Mouse (Mus musculus) cerebellum, adult 8-10 months (tissue): ENCODE measurements around the gene Mrpl36.
A peak's percentile ranks its signal among the peaks of the same experiment; 100 is the strongest.

ENCODE experiments used
- DNase-seq: peaks from one replicate; pipeline ENCODE4 v3.0.0; 2022

Mrpl36 gene

GRCm38 (mm10) chr13:73327827-73328698 lies at the start of gene Mrpl36, which contains the start of gene Ndufs6:
Mrpl36 (plus strand) TSS chr13:73328513.
Ndufs6 (minus strand) TSS chr13:73328542.
- peak; percentile 92 for DNase-seq

- DNase-seq = no peak
Measured at GRCm38 (mm10) chr13:73279196-73279595, 49.1 kb upstream of the Mrpl36 start.

- DNase-seq = no peak
Measured at GRCm38 (mm10) chr13:73282407-73282806, 45.9 kb upstream of the Mrpl36 start.

DNA sequence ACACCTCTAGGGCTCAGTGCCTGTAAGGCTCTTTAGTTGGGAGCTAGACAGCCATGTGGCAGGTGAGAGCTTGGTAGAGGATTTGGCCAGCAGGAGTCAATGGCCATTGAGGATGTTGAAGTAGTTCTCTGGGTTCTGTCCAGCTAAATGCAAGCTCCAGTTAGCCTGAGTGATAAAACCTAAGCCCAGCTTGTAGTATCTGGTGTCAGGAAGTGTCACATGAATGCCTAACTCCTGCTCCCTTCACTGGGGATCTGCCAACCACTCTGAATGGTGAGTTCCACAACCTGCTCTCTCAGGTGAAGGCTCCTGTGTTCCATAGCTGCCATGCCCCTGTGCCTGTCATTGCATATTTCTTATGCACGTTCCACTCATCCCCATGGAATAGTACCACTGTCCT lies 44.8 kb upstream of the Mrpl36 start:
- no peak for DNase-seq

GRCm38 (mm10) chr13:73290206-73290605 lies 38.1 kb upstream of the Mrpl36 start:
- no peak for DNase-seq

DNA sequence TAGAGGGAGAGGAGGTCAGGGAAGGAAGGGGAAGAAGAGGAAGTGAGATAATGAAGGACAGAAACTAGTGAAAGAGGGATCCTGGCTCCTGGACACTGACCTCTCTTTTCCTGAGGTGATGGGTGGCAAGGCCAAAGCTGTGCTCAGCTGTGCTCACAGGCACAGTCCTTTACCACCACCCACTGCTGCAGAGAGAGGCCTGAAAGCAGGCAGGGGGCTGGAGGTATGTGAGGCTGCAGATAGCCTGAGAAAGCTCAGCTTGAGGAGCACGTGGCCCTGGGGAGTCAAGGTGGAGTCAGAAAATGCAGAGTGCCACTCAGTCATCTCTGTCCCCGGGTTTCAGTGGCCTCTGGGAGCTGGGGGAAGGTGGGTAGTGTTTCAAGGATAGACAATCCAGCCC lies 37.2 kb upstream of the Mrpl36 start:
- no peak for DNase-seq

DNA sequence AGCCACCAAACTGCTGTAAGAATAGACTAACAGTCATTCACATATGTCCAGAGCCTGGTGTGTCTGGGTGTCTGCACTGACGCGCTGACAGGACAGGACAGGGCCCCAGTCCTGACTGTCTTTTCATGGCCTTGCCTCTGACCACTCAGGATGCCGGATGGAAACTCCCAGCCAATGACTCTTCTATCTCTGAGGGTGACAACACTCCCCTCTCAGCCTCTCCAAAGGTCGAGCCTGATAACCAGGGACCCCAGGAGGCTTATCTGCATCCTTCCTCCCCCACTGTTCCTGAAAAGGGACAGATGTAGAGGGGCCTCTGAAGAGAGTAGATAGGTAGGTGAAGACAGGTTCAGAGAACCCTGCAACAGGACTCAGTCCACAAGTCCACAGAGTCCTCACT lies 29.6 kb upstream of the Mrpl36 start:
- no peak for DNase-seq

DNA sequence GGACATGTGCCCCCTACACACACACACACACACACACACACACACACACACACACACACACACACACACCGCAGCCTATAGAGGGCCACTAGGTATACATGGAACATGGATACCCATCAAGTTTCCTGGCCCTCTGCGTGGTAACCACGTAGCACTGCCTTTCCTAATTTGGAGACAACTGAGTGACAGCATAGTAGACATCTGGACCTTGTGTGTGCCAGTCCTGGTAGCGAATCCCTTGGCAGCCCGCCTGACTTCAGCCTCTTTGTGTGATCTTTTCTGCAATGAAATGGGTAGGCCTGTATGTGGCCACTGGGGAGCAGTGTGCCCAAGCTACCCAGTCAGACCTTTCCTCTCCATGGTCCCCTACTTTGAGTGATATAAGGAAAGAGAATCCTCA lies 29.0 kb upstream of the Mrpl36 start:
- DNase-seq = no peak

DNA sequence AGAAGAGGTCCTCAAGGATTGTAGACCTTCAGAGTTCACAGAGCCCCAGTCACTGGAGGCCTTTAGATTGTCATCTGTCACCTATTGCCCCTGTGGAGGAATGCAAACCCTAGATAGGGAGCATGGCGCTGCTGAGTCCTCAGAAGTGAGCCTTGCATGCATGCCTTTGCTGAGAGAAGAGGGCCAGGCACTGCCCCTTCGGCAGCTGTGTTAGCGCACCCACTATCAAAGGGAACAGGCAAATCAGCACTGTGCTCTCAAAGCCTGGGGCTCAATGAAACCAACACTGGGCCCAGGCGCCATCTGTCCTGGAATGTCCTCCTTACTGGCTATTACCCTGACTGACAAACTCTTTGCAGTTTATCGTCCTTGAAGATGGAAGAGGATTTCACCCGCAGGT lies 23.6 kb upstream of the Mrpl36 start:
- DNase-seq = no peak

GRCm38 (mm10) chr13:73305398-73306084 lies 22.8 kb upstream of the Mrpl36 start:
- no peak for DNase-seq

DNA sequence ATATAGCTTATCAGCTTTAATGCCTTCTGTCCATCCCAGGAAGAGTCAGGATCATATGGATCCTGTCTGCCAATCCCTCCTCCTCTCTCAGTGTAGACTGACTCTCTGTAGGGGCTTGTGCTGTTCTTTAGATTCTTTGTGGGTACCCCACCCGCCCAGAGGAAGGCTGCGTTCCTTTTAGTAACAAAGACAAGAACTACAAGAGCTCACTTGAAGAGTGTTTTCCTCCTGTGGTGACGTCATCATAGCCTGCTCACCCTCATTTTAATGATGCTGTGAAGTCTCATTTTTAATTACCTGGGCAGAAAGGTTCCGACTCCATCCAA lies 22.3 kb upstream of the Mrpl36 start:
- DNase-seq = no peak

- no peak for DNase-seq
Measured at GRCm38 (mm10) chr13:73306430-73306829, 21.9 kb upstream of the Mrpl36 start.

DNA sequence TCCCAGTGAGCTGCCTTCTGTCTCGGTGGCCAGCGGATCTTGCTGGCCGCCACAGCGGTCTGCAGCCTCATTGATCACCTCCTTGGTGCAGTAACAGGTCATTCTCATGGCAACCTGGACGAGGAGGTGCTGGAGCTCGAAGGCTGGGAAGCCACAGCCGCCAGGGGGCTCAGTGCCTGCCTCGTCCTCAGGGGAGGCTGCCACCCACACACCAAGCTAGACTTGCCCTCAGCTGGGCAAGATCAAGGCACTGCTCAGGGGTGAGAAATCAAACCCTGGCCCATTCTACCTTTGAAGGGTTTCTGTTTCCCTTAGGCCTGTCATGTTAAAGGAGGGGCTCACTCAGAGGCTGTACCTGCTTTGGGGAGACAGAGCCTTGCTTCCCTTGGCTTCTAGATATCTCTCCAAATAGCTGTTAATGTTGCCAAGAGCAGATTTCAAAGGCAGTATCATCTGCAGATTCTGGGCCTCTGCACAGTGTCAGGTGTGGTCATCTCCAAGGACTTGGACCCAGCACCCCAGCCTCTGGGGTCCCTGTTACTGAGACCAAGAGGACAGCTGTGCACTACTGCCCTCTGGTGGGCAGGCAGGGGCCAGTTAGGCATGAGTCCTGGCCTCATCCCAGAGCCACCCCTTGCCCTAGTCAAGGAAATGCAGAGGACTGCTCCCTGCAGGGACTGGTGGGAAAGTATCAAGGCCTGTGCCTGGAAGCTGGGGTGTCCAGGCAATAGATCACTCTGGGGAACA lies 18.0 kb upstream of the Mrpl36 start:
- no peak for DNase-seq

DNA sequence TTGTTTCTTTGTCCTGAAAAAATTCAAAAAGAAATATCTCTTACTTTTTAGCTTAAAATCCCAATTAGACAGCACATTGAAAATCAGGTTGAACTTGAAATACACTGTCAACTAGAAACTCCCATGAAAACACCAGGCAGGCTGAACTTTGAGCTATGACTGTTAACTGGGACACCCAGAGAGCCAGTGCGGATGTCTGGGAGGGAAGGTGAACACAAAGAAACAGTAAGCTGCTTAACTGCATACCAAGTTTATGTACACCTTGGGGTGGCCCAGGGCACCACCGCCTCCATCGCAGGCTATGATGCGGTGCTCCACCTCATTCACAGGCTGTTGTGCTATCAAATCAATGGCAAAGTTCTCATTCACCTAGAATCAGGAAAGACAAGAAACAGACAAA lies 8.3 kb upstream of the Mrpl36 start:
- no peak for DNase-seq

- no peak for DNase-seq
Measured at GRCm38 (mm10) chr13:73322626-73323025, 5.7 kb upstream of the Mrpl36 start.

- no peak for DNase-seq
Measured at GRCm38 (mm10) chr13:73323406-73323805, 4.9 kb upstream of the Mrpl36 start.

DNA sequence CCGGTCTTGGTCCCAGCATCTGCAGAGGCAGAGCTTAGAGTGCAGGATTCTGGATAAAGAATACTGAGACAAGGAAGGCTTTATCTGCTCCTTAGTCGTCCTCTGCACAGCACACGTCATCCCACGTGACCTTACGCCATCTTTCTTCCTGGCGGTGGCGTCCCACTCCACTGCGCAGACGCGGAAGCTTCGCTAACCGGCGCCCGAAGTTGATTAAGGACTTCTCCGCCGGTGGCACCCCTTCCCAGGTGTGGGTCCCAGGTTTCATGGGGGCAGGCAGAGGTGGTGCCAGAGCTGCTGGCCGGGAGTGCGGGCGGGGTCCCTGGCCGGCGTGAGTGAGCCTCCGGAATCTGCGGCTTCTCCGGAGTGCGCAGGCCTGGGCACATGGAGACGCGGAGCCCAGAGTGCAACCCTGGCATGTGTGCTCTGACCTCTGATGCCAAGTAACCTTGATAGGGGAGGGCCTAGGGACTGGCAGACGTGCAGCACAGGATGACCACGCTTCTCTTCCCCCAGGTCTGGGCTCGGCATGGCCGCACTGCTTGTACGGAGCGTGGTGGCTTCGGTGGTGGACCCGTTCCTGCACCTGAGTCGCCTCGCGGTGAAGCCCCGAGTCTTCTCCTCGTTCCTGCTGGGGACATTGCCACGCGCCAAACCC lies 2.7 kb downstream of the Mrpl36 start:
- peak; percentile 88 for DNase-seq

- no peak for DNase-seq
Measured at GRCm38 (mm10) chr13:73331736-73332135, 3.4 kb downstream of the Mrpl36 start.

GRCm38 (mm10) chr13:73336753-73337152 lies 8.4 kb downstream of the Mrpl36 start:
- no peak for DNase-seq

GRCm38 (mm10) chr13:73345102-73345890 lies 17.0 kb downstream of the Mrpl36 start:
- DNase-seq = no peak

DNA sequence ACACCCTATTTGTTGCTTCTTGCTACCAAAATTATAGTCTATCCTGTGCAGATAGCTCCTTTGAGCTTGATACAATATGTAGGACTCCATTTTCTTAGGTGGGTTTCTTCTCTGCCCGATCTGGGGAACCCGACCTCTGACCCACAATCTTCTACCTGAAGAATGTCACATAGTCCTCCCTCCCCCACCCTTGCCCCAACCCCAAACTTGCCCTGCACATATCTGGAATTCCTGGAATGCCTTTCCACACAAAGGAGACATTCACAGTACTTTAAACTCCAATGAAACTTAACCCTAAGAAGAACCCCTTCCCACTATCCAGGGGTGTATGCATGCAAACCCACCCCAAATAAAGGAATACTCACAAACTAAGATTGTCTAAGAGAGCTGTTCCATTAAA lies 17.8 kb downstream of the Mrpl36 start:
- DNase-seq = no peak

GRCm38 (mm10) chr13:73346743-73347142 lies 18.4 kb downstream of the Mrpl36 start:
- DNase-seq = no peak
